Mouse (Mus musculus): ENCODE data around the gene Trim41.

Gene Trim41

GRCm38 (mm10) chr11:48789973-48790823, 27.0 kb downstream of the Trim41 start:
- DNase-seq (ENCODE audit: low spot score): peak; percentile 91

DNA sequence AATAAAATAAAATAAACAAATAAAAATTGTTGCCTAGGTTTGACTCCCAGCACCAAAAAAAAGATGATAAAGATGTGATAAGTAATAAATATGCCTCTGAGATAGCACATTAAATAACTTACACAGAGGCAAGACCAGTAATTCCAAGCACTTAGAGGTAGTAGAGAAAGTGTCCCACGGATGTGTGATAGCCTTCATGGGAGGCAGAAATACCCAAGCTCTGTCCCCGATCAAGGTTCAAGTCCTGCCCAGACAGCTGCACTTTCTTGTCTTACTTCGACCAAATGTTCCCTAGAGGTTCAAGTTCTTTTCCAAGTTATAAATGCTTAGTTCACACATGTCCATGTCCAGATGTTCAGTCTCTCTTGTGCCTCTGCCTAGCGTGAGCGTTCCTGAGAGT, 27.9 kb downstream of the Trim41 start:
- DNase-seq (ENCODE audit: low spot score): no peak

DNA sequence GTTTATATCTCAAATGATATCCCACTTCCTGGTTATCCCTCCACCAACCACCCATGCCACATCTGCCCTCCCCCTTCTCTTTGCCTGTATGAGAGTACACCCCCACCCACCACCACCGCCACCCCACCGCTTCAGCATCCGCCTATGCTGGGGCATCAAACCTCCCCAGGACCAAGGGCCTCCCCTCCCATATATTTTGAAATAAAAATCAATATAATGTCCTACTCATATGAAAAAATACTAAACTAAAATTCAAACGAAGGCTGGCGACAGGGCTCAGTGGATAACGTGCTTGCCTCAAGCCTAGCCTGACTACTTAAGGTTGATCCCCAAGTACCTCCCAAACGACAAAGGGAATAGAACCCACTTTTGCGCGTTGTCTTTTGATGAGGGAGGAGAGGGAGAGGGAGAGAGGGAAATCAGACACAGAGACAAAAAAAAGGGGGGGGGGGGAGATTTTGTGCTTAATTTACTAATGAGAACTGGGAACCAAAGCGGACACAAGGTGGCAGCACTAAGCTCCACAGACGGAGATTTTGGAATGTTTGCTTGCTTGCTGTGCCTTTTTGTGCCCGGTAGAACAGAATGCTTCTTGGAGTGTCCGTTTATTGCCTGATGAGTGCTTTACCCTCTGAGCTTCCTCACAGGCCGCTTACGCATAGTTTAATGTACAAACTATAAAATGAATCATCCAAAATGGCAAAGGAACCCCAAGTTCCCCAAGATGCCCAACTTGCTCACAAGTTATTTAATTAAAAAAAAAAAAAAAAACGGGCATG, 28.7 kb downstream of the Trim41 start:
- DNase-seq (ENCODE audit: low spot score): peak; percentile 93

GRCm38 (mm10) chr11:48787455-48788211, 29.5 kb downstream of the Trim41 start:
- peak; percentile 55 for DNase-seq (ENCODE audit: low spot score)

DNA sequence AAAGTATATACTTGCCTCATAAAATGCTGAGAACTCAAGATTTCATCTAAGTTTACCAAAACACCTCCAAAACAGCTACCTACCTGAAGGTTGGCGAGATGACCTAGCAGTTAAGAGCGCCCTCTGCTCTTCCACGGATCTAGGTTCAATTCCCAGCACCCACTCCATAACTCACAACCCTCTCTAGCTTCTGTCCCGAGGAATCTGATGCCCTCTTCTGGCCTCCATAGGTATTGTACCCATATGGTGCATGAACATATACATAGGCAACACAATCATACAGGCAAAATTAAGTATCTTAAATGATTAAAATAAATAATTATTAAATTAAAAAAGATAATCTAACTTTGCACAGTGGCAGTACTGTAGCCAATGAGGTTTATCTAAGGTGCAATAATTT, 34.9 kb downstream of the Trim41 start:
- no peak for DNase-seq (ENCODE audit: low spot score)

GRCm38 (mm10) chr11:48779450-48779849, 37.7 kb downstream of the Trim41 start:
- DNase-seq (ENCODE audit: low spot score): peak; percentile 57

GRCm38 (mm10) chr11:48777303-48777702, 39.9 kb downstream of the Trim41 start:
- DNase-seq (ENCODE audit: low spot score): no peak

- DNase-seq (ENCODE audit: low spot score): no peak
Observed at GRCm38 (mm10) chr11:48776664-48777063, 40.5 kb downstream of the Trim41 start.

- DNase-seq (ENCODE audit: low spot score): peak; percentile 86
Observed at GRCm38 (mm10) chr11:48775483-48775882, 41.7 kb downstream of the Trim41 start.

- peak; percentile 88 for DNase-seq (ENCODE audit: low spot score)
Observed at GRCm38 (mm10) chr11:48774443-48775298, 42.5 kb downstream of the Trim41 start.

GRCm38 (mm10) chr11:48771691-48772090, 45.5 kb downstream of the Trim41 start:
- peak; percentile 60 for DNase-seq (ENCODE audit: low spot score)

DNA sequence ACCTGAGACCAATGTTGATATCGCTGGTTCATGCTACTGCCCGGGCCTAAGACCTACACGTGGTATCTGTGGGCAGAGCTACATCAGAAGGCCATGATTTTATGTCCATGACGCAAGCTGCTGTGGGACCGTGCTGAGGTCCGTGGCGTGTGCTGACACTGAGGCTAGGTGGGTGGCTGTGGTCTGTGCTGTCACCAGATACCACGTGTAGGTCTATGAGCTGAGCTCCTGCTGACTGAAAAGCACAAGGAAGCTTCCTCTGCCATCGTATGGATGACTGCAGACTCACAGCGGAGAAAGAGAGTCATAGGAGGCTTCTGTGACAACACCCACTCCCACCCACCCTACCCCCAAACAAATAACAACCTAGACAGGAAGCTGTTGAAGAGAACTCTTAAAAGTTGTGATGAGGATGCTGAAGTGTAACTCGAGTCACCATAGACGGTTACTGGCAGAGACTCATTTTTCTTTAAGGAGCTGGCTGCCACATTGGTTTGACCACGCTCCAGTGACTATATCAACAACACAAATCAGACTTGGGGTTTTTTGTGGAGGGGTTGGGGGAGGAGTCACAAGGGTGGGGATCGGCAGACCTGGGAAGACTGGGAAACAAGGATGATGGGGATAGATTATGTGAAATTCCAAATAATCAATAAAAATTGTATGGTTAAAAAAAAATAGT, 49.8 kb downstream of the Trim41 start:
- DNase-seq (ENCODE audit: low spot score): no peak

DNA sequence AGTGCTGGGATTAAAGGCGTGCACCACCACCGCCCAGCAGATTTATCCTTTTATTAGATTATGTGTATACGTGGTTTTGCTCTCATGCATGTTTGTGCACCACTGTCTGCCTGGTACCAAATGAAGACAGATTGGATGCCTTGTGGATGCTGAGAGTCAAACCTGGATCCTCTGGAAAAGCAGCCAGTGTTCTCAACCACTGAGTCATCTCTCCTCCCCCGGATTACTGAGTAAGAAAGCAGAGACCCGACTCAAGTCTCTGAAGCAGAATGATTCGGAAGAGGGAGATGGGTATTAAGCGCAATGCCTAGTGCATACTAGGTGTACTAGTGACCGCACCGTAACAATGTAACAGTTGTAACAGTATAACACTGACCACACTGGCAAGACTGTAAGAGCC, 53.0 kb downstream of the Trim41 start:
- DNase-seq (ENCODE audit: low spot score): no peak

- DNase-seq (ENCODE audit: low spot score): no peak
Observed at GRCm38 (mm10) chr11:48759021-48759420, 58.1 kb downstream of the Trim41 start.

All from retina, embryonic 14.5 days (tissue).